Mouse (Mus musculus) left cerebral cortex, postnatal 36 days (tissue): ENCODE data around the gene Ppp1r9b. TPM values are rescaled to one million over a fixed set of nuclear protein-coding genes. Genes with fewer than 3 reads are reported as not detected.
"Not testable (repeated sequence)": the region's sequence is repeated elsewhere in the genome, so short reads cannot be mapped to it uniquely, and the experiment has no call there.

Experiments used
- DNase-seq, 2 experiments: peaks; one replicate each; pipeline ENCODE4 v3.0.0; 2021 to 2022; ENCODE audit warnings: low spot score in 2 of 2, mixed read lengths in 1 of 2
- intact Hi-C: fragments of 180-260 bp; cut with DNase I; formaldehyde crosslinking; loops from one replicate; pipeline ENCODE4 v1.15.1; 2025
- total RNA-seq, 2 experiments: library from RNA; stranded (reverse); gene quantifications; 2 replicates each; pipeline ENCODE4 v1.2.3; 2021

Gene Ppp1r9b
- total RNA-seq, 2 experiments from 2014 or later: 700 to 743 TPM

DNA sequence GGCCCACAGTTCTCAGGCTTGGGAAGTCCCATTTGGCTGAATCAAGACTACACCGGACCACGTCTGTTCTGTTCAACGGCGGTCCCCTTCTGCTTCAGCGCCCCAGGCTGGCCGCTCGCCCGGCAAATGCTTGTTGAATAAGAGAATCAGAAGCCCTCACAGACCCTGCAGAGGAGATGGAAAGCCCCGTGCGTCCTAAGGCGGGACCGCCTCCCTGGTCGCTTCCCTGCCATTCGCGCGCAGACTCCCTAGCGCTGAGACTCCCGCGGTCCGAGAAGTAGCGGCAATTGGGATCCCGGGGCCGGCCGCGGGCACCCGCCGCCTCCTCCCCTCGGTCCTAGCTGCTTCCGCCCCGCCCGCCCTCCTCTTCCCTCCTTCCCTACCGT is 18.8 kb downstream of the Ppp1r9b start, which contains the start of gene Samd14:
TSS of gene Samd14 (plus strand) at position 251 of the 386 bp plus-strand sequence.
- peak; percentile 54 to 63 for DNase-seq
- intact Hi-C loops: no loop called here

DNA sequence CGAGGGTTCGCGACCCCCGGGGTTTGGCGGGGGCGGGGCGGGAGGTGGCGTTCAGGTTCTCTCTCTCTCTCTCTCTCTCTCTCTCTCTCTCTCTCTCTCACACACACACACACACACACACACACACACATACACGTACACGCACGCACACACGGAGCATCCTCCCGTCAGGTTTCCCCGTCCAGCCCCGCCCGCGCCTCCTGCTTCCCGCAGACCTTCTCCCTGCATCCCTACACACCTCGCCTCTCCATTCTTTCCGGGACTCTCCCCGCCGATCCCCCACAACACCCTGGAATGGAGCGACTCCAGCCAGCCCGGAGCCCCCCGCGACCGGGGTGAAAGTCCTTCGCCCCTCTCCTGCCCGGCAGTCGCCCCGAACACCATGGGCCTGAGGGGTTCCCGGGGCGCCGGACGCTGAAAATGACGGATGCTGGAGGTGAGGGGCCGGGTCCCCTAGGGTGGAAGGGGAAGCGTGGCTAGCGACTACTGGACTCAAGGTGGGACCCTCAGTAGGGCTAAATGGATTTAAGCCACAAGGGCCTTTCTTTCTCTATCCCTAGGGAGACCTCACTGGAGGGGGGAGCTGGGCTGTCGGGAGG is 19.4 kb downstream of the Ppp1r9b start:
- intact Hi-C loops: no loop called here
- no peak for DNase-seq

DNA sequence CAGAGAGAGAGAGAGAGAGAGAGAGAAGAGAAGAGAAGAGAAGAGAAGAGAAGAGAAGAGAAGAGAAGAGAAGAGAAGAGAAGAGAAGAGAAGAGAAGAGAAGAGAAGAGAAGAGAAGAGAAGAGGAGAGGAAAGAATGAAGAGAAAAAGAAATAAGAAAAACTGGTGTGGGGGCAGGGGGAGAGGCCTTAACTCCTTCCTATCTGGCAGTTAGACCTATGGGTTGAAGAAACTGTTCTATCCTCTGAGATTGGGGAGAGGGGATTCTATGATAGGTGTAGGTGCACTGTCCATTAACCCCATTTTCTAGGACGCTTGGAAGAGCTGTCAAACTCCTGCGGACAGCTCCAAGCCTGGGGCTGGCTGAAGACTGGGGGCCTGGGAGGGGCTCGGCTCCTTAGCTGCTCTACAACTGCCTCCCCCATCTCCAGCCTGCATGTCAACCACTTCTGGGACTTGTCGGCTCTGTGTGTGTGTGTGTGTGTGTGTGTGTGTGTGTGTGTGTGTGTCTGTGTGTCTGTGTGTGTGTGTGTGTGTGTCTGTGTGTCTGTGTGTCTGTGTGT is 20.1 kb downstream of the Ppp1r9b start:
- DNase-seq, intact Hi-C loops: not testable (repeated sequence)

DNA sequence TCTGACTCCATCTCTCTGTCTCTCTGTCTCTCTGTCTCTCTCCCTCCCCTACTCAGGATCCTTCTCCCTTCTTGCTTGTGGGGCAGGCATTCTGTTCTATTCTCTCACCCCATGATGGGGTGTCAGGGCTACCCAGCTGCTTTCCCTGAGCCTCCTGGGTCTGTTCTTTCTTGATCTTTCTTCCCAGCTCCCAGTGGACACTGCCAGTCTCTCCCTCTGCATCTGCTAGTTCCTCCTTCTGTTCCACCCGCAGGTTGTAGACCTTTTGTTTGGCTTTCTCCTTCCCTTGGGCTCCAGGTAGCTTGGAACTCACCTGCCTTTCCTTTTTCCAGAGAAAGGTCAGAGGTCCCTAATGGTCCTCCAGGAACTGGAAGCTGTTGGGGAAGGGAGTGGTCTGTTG is 20.6 kb downstream of the Ppp1r9b start:
- no peak for DNase-seq
- intact Hi-C loops: no loop called here

DNA sequence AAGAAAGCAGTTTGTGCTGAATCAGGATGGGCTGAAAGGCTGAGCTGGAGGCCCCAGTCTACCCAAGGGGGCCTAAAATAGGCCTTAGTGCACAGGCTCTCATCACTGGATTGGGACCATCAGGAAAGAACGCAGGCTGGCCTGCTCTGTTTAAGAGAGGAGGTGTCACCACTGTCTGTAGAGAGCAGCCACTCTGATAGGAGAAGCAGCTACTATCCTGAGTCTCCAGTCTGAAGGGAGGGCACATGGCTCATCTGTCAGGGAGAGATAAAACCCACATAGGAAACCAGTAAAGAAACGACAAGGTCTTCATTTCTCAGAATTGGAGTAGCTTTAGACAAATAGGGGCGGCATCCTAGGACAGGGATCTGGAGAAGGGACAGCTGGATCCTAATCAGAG is 21.2 kb downstream of the Ppp1r9b start:
- intact Hi-C loops: no loop called here
- no peak for DNase-seq

DNA sequence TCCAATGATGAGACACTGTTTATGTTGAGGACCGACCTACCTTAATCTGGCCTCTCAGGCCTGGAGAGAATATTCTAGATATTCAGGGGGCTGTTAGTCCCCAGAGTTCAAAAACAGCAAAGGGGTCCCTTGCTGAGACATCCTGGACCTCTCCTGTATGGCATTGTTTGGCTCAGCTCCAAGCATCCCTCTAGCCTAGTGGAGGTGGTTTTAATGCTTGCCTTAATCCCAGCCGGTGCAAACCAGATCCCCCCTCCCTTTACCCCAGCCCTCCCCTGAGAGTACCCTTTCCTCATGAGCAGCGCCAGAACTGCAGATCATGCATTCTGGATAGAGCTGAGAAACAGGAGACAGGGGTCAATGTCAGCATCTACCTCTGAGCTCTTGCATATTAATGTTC is 21.7 kb downstream of the Ppp1r9b start:
- intact Hi-C loops: no loop called here
- no peak for DNase-seq

DNA sequence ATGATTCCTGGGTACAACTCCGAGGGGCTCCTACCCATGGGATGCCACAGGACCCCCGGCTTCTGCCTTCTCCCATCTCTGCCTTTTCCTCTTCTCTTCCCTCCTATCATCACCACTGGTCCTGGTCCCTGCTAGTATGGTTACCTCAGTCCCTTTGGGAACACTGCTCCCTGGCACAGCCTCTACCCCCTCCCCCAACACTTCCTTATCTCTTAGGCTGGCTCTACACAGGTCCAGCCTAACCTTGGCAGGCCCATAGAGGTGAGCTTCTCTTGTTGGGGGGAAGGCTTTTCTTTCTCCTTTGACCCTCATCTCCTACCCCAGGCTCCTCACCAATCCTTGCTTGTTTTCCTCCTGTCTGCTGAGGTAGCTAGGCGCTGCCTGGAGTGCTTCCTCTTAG is 24.6 kb downstream of the Ppp1r9b start:
- intact Hi-C loops: no loop called here
- no peak for DNase-seq

DNA sequence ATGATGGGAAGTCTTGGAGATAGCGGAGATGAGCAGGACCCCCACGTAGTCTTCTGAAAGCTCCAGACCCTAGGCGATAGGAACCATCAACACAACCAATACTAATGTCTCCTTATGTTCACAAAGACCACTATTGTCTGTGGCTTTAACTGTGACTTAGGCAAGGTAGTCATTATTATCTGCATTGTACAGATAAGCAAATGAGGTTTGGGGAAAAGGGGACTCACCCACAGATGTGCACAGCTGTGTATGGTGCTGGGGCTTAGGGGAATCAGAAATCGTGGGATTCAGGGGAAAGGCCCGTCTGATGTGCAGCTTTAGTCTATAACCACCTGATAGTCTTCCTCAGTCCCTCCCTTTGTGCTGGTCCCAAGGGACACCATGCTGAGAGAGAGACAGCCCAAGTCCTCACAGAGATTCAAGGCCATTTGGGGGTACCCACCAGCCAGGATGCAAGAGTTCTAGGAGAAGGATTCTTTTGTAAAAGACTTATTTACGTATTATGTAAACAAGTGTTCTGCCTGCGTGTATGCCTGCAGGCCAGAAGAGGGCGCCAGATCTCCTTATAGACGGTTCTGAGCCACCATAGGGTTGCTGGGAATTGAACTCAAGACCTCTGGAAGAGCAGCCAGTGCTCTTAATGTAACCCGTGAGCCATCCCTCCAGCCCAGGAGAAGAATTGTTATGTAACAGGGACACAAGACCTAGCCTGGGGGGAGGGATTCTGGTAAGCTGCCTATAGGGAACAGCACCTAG is 31.6 kb downstream of the Ppp1r9b start:
- intact Hi-C loops: no loop called here
- no peak for DNase-seq

DNA sequence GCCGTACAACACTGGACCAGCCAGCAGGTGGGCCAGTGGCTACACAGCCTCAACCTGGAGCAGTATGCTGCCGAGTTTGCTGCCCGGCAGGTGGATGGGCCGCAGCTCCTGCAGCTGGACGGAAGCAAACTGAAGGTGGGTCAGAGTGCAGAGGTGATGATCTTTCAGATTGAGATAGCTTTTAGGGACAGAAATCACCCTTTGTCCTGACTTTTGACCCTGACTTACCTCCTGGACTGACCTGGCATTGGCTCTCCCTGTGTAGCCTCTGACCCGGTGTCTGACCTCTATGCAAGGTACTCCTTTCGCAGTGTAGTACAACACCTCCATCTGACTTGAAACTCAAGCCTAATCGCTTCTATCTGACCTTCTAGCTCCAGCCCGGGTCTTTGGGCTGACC is 32.6 kb downstream of the Ppp1r9b start:
- intact Hi-C loops: no loop called here
- DNase-seq: no peak

DNA sequence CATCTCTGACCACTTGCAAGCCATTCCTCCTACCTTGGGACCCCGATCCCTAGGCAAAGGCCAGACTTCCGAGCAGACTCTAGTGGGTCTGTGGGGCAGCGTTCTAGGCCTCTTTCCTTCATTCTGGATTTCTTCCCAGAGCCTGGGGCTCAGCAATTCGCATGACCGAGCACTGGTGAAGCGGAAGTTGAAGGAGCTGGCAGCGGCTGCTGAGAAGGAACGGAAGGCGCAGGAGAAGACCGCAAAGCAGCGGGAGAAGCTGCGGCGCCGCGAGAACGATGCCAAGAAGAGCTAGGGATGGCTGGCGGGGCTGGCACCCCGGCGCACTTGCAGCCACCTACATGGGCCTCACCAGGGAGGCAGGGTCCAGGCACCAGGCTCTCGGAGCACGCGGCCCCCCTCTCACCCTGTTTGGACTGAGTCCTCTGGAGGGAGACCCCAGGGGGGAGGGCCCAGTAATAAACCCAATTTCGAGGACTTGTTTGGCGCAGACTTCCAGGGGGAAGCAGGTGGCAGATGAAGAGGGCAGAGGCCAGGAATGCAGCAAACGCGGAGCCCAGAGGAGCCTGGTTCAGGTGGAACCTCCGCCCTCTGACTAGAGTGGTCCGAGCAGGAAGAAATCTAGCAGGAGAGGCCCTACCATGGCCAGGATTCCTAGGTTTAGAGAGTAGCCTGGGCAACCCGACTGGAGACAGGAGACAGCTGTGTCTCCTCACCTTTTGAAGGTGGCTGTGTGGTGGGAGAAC is 33.8 kb downstream of the Ppp1r9b start:
- intact Hi-C loops: no loop called here
- peak in 1 of 2 experiments; percentile 50 for DNase-seq

DNA sequence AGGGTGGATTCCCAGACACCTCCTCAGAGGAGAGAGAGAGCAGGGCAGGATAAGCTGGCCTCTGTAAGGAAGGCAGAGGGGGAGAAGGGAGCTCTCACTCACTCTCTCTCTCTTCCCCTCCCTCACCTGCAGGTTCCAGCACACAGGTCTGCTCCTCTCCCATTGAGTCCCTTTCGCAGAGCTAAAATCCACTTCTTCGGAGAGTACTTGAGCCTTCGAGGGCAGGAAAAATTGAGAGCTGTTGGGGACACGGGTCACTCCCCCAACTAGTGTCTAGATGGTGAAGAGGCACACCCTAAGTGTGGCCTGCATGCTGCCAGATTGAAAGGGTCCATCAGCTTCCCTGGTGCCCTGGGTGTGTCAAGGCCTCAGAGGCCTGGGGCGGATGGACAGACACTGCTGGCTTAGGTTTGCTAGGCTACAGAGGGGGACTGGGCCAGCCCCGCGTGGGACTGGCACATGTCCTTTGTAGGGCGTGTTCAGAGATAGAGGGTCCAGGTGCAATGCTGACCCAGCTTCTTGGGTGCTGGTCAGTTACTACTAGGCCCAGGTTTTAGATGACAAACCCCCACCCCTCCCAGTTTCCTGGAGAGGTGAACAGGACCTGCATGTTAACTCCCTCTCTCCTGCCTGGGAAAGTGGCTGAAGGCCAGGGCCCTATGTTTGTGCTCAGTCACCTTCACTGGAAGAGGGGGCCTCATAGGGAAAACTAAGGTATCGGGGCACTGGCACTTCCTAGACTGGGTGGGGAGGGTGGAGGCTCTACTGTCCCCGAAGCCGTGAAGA is 34.6 kb downstream of the Ppp1r9b start:
- intact Hi-C loops: no loop called here
- no peak for DNase-seq

DNA sequence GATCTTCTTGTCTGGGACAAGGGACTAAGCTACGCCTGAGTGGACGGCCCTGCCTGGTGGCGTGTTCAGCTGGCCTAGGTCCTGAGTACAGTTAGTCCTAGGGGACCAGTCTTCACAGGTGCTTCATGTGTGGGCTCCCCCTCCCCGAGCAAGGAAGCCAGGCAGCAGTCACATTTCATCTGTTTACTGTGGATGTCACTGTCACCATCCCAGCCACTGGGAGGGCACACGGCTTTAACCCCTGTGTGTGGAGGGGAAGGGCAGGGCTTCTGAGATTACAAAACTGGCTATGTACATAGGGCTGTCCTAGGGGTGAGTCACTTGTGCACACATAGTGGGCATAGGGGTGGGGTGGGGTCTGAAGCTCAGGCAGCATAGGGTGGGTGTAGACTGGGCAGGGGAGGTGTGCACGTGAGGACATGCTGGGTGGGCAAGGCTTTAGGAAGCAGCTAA is 35.3 kb downstream of the Ppp1r9b start:
- intact Hi-C loops: no loop called here
- no peak for DNase-seq

DNA sequence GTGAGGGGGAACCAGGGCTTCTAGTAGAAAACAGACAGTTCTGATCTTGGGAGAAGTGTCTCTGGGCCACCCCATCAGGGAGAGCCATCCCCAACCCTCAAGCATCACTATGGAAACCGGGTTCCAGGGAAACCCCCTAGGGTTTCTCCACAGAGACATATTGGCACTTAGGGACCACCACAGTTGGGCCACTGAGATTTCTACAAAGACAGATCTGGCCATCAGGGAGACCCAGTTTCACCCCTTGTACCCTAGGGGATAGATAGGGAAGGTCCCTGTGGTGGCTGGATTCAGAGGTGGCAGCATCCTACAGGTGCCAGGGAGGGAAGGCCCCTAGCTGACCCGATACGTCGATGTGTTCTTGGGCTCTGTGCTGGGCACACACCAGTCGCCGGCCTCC is 36.0 kb downstream of the Ppp1r9b start:
- intact Hi-C loops: no loop called here
- no peak for DNase-seq

DNA sequence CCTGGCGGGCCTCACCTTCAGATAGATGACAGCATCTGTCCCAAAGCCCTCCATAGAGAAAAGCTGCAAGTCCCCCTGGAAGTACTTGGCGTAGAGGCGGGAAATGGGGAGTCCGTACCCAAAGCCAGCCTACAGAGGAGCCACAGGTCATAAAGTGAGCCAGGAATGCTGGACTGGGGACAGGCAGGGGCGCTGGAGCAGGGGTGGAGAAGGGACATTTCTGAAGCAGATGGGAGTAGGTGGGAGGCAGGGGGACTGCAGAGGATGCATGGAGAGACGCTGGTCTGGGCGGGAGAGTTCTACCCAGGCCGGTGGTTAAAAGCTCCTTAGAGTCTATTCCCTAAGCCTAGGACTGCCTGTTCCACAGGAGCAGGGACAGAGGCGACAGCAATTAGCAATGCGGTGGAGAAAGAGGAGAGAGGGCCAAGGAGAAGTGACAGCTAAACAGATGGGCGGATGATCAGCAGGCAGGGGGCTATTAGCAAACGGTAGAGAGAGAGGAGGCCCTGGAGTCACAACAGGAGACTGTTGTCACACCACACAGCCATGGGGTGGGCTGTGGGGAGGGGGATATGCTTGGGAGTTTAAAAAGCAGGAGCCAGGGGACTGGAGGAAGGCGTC is 37.1 kb downstream of the Ppp1r9b start:
- intact Hi-C loops: no loop called here

DNA sequence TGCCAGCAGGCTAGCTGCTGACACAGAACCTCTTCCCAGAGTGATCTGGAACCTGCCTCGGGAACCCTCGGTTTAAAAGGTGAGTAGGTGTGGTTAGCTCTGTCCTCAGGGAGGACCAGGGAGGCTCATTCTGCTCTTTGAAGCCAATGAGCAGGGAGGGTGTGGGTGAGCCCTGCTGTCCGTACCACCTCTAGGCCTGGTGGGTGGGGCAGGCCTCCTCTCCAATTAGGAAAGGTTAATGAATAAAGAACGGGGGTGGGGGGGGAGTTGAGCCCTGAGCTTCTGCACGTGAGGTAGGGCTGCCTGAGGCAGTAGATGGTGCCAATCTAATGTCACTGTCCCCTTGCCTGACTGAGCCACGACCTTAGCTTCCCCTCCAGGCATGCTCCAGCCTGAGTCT is 42.1 kb downstream of the Ppp1r9b start:
- no peak for DNase-seq
- intact Hi-C loops: no loop called here

More for the DNA sequence above, 37.1 kb downstream of the Ppp1r9b start:
- no peak for DNase-seq

DNA sequence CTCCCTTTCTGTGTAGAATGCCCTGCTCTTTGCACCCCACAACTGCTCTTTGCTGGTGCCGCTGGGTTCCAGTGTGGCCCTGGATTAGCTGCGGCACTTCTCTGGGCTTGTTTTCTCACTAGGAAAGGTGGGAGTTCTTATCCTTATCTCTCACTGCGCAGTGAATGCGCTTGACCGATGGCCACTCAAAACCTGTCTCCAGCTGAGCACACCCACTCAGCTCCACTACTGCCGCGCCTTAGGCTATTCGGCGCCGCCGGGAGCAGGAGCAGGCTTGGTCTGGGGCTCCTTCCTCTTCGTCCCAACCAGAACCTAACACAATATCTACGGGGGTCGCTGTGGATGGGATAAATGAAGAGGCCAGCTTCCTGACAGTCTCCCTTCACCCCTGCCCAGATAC is 42.8 kb downstream of the Ppp1r9b start:
- intact Hi-C loops: no loop called here
- no peak for DNase-seq

DNA sequence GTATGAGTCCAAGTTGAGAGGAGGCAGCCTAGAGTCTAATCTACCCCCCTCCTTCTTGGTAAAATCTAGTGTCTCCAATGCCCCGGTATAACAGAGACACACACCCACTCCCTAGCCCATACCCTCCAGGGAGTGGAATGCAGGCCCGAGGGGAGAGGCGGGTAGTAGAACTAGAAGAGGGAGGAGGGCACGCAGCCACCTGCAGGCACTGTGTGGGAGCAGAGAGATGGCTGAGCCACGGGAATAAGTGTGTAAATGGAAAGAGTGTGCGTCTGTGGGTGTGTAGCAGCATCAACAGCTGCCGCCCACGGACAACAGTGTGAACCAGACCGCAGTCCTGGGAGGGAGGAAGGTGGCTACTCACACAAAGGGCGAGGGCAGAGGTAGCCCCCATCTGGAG is 44.1 kb downstream of the Ppp1r9b start:
- DNase-seq: peak; percentile 62 to 70
- intact Hi-C loops: loop anchor here (5.0 kb wide), 1 partner anchor 33 kb away; no protein-coding TSS in a partner anchor

DNA sequence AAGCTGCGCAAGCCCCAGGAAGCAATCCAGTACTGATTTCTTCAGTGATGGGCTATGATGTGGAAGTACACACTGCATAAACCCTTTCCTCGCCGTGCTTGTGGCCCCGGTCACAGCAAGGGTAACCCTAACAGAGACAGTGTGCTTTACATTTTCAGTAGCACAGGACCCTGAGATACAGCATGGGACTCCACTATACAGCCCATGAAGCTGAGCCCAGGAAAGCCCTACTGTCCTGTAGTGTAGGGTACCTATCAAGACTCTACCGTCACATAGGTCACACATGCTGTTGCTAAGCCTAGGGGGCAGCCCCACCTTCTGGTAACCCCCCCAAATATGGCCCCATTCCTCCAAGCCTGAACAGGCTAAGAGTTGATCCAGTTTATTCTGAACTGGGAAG is 45.7 kb downstream of the Ppp1r9b start:
- DNase-seq: no peak
- intact Hi-C loops: loop anchor here (5.0 kb wide), 1 partner anchor 34 kb away; no protein-coding TSS in a partner anchor

DNA sequence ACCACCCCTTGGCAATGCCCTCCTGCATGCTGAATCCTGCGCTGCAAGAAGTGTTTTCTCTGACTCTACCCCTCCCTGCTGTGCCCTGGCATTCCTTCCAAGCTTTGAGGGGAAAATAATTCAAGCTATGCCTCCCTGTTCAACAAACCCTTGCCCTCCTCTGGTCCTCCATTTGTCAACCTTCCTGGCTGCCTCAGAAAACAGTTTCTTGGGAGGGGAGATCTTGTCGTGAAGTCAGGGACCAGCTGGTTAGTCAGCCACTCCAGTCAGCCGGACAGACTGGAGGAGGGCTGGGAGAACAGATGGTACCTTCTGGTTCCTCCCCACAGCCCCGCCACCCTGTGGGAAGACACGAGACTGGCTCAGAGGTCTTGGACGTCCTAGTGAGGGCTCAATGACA is 46.5 kb downstream of the Ppp1r9b start:
- intact Hi-C loops: loop anchor here (5.0 kb wide), 1 partner anchor 35 kb away; no protein-coding TSS in a partner anchor

More for the DNA sequence above, 46.5 kb downstream of the Ppp1r9b start:
- DNase-seq: peak in 1 of 2 experiments; percentile 58
